Mouse (Mus musculus) liver, embryonic 14.5 days (tissue): ENCODE measurements around the gene Kcna6.

Experiments used
- CTCF ChIP-seq: IDR thresholded peaks from 2 replicates; pipeline ENCODE4 v1.5.1; 2016; ENCODE audit warnings: antibody characterized with exemption, low read depth, control low read depth
- EP300 ChIP-seq: IDR thresholded peaks from 2 replicates; pipeline ENCODE4 v1.6.1; 2016; ENCODE audit warnings: antibody characterized with exemption, low read depth

DNA sequence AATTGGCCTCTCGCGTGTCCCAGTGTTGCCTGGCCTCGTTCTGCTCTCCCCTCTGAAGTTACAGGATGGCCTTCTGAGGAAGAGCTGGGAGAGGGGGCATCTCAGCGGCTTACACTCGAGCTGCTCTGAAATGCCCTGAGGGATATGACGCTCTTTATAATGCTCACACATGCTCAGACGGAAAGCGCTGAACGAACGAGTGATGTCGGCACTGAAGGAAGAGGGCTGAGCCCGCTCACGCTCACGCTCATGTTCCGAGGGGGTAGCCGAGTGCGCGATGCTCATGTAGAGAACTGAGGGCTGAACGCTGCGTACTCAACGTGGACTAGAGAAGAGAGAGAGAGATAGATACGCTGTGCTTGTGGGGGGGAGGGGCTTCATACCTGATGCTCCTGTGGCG is 39.3 kb downstream of the Kcna6 start:
- TF ChIP-seq EP300 (no peak), CTCF (no peak)
